Mouse (Mus musculus) limb, embryonic 14.5 days (tissue): ENCODE results near the gene Gabbr2. TPM values are rescaled to one million over a fixed set of nuclear protein-coding genes. Genes with fewer than 3 reads are reported as not detected.

Experiments
- ATAC-seq: fragments of 200-750 bp; cut with Nextera tagmentation; 2 replicates; pipeline ENCODE4 v1.8.0; 2017; ENCODE audit warnings: low read depth, moderate number of reproducible peaks, moderate TSS enrichment; ENCODE audit not compliant: low FRiP score
- DNase-seq: peaks from one replicate; pipeline ENCODE4 v3.0.0-alpha.2; 2015; ENCODE audit warnings: low spot score
- H3K27ac ChIP-seq: fragments of 300-500 bp; sonication (generic); replicated peaks from 2 replicates; pipeline ENCODE4 v1.5.1; 2014; ENCODE audit warnings: low read depth, mild to moderate bottlenecking, low read length, moderate library complexity, mixed read lengths
- H3K27me3 ChIP-seq: fragments of 300-500 bp; sonication (generic); 2 replicates; pipeline ENCODE4 v1.6.1; 2014; ENCODE audit warnings: low read length, mixed read lengths; ENCODE audit not compliant: control insufficient read depth, insufficient read depth
- H3K36me3 ChIP-seq: fragments of 300-500 bp; sonication (generic); 2 replicates; pipeline ENCODE4 v1.6.1; 2014; ENCODE audit warnings: mild to moderate bottlenecking, low read length, moderate library complexity, mixed read lengths; ENCODE audit not compliant: control insufficient read depth, insufficient read depth
- H3K4me1 ChIP-seq: fragments of 300-500 bp; sonication (generic); 2 replicates; pipeline ENCODE4 v1.6.1; 2014; ENCODE audit warnings: antibody characterized with exemption, low read length, mixed read lengths; ENCODE audit not compliant: control insufficient read depth, insufficient read depth
- H3K4me2 ChIP-seq: fragments of 300-500 bp; sonication (generic); replicated peaks from 2 replicates; pipeline ENCODE4 v1.6.1; 2014; ENCODE audit warnings: low read depth, mild to moderate bottlenecking, low read length, moderate library complexity; ENCODE audit not compliant: severe bottlenecking
- H3K4me3 ChIP-seq: fragments of 300-500 bp; sonication (generic); replicated peaks from 2 replicates; pipeline ENCODE4 v1.5.1; 2014; ENCODE audit warnings: low read length
- H3K9ac ChIP-seq: fragments of 300-500 bp; sonication (generic); 2 replicates; pipeline ENCODE4 v1.6.1; 2014; ENCODE audit warnings: mild to moderate bottlenecking, low read depth, low read length, moderate library complexity; ENCODE audit not compliant: severe bottlenecking
- H3K9me3 ChIP-seq: fragments of 300-500 bp; sonication (generic); 2 replicates; pipeline ENCODE4 v1.6.1; 2016; ENCODE audit warnings: low read length; ENCODE audit not compliant: control insufficient read depth
- POLR2A ChIP-seq: fragments of 200-500 bp; IDR thresholded peaks from 2 replicates; pipeline ENCODE4 v1.8.0; 2012; ENCODE audit warnings: inconsistent platforms, mild to moderate bottlenecking, moderate library complexity, borderline replicate concordance; ENCODE audit not compliant: insufficient read depth, insufficient read length; ENCODE audit errors: extremely low read depth
- WGBS: fragments of 180-500 bp; shearing (Covaris S2); extraction: QIAGEN DNeasy Blood & Tissue Kit; methylation state at CpG from one replicate; pipeline ENCODE4 v1.1.7; 2014; 5-methylcytosine and 5-hydroxymethylcytosine counted together
- polyA plus RNA-seq, 2 experiments: library from polyadenylated mRNA; depleted of rRNA in 1 of 2; stranded (reverse) in 1 of 2; unstranded in 1 of 2; fragments of >200 nt; fragmentation: Nextera tagmentation in 1 of 2; extraction: Ambion mirVana in 1 of 2; gene quantifications; 2 replicates each; pipeline versions ENCODE4 v1.2.1 to v1.2.3; 2012 to 2014

Gabbr2 gene
- polyA plus RNA-seq, 2 experiments: 0.15 to 0.30 TPM

GRCm38 (mm10) chr4:46774652-46775051 is 217.0 kb downstream of the Gabbr2 start:
- 14% methylated on average over 14 of the region's 14 CpGs for WGBS
- no peak overlapping the region for H3K27ac ChIP-seq
- no peaks in the 10 kb centered on the region for H3K36me3 ChIP-seq
- no peak for ATAC-seq
- no peaks in the 10 kb centered on the region for H3K27me3 ChIP-seq
- DNase-seq: no peak
- no peak overlapping the region for H3K4me2 ChIP-seq
- no peak for TF ChIP-seq POLR2A
- no peaks in the 10 kb centered on the region for H3K9me3 ChIP-seq
- H3K9ac ChIP-seq: no peak overlapping the region
- no peak overlapping the region for H3K4me3 ChIP-seq
- no peaks in the 10 kb centered on the region for H3K4me1 ChIP-seq

- WGBS: 84% methylated on average over 3 of the region's 3 CpGs
- H3K27ac ChIP-seq: no peak overlapping the region
- no peak overlapping the region for H3K9ac ChIP-seq
- H3K4me3 ChIP-seq: no peak overlapping the region
- H3K4me2 ChIP-seq: no peak overlapping the region
- H3K36me3 ChIP-seq: no peaks in the 10 kb centered on the region
- ATAC-seq (no peak), DNase-seq (no peak)
- no peaks in the 10 kb centered on the region for H3K9me3 ChIP-seq
- no peak for TF ChIP-seq POLR2A
- no peaks in the 10 kb centered on the region for H3K4me1 ChIP-seq
- no peaks in the 10 kb centered on the region for H3K27me3 ChIP-seq
Observed at GRCm38 (mm10) chr4:46773243-46773642, 218.4 kb downstream of the Gabbr2 start.

- Histone ChIP-seq H3K27ac (no peak overlapping the region), H3K9me3 (no peaks in the 10 kb centered on the region), H3K4me3 (no peak overlapping the region), H3K27me3 (no peaks in the 10 kb centered on the region), H3K4me2 (no peak overlapping the region), H3K36me3 (no peaks in the 10 kb centered on the region), H3K4me1 (no peaks in the 10 kb centered on the region), H3K9ac (no peak overlapping the region)
- no peak for ATAC-seq
- WGBS: 84% methylated on average over 2 of the region's 2 CpGs
- DNase-seq: no peak
- no peak for TF ChIP-seq POLR2A
Observed at GRCm38 (mm10) chr4:46772591-46772990, 219.1 kb downstream of the Gabbr2 start.

- H3K4me2 ChIP-seq: no peak overlapping the region
- H3K4me1 ChIP-seq: no peaks in the 10 kb centered on the region
- H3K27me3 ChIP-seq: no peaks in the 10 kb centered on the region
- no peak for TF ChIP-seq POLR2A
- WGBS: 72% methylated on average over 12 of the region's 12 CpGs
- H3K9ac ChIP-seq: no peak overlapping the region
- no peaks in the 10 kb centered on the region for H3K36me3 ChIP-seq
- no peak overlapping the region for H3K27ac ChIP-seq
- no peak for ATAC-seq
- DNase-seq: no peak
- H3K9me3 ChIP-seq: no peaks in the 10 kb centered on the region
- no peak overlapping the region for H3K4me3 ChIP-seq
Observed at GRCm38 (mm10) chr4:46771116-46771515, 220.6 kb downstream of the Gabbr2 start.

- TF ChIP-seq POLR2A: no peak
- ATAC-seq: no peak
- H3K9me3 ChIP-seq: no peaks in the 10 kb centered on the region
- DNase-seq: no peak
- no peak overlapping the region for H3K4me3 ChIP-seq
- no peaks in the 10 kb centered on the region for H3K36me3 ChIP-seq
- 82% methylated on average over 2 of the region's 2 CpGs for WGBS
- H3K27me3 ChIP-seq: no peaks in the 10 kb centered on the region
- H3K27ac ChIP-seq: no peak overlapping the region
- H3K4me1 ChIP-seq: no peaks in the 10 kb centered on the region
- H3K4me2 ChIP-seq: no peak overlapping the region
- no peak overlapping the region for H3K9ac ChIP-seq
Observed at GRCm38 (mm10) chr4:46770635-46771034, 221.0 kb downstream of the Gabbr2 start.

GRCm38 (mm10) chr4:46770090-46770489 is 221.6 kb downstream of the Gabbr2 start:
- no peak for DNase-seq
- ATAC-seq: no peak
- no peaks in the 10 kb centered on the region for H3K36me3 ChIP-seq
- H3K4me2 ChIP-seq: no peak overlapping the region
- WGBS: 69% methylated on average over 8 of the region's 8 CpGs
- H3K4me1 ChIP-seq: no peaks in the 10 kb centered on the region
- no peak overlapping the region for H3K27ac ChIP-seq
- no peaks in the 10 kb centered on the region for H3K27me3 ChIP-seq
- no peaks in the 10 kb centered on the region for H3K9me3 ChIP-seq
- H3K9ac ChIP-seq: no peak overlapping the region
- TF ChIP-seq POLR2A: no peak
- no peak overlapping the region for H3K4me3 ChIP-seq
